ENCODE assay signal across 12 mouse cellular contexts in genomic region chr10:43655680-43656079, GRCm38 (mm10).
DNase-seq lines count a peak whose midpoint lies in the region; ATAC-seq and TF ChIP-seq lines count a peak whose summit lies in the region.
"Had no signal": no experiment of that assay in that cellular context is flagged by ENCODE, and none has a peak within 500 bp of the region (broad histone marks: within the 10 kb centered on the region; RNA-seq: fewer than 3 reads in every experiment).

No protein-coding gene starts in this region.

- DNase-seq in embryonic facial prominence, embryonic 10.5 days (ENCODE audit: low spot score): no peak
- DNase-seq in intestine, embryonic 14.5 days (ENCODE audit: low spot score): peak; percentile 53
- DNase-seq in lung, postnatal 0 days (ENCODE audit: low spot score): peak; percentile 45
- DNase-seq in lung, postnatal 4 days: no peak
- DNase-seq in skeletal muscle tissue, adult 2 months (ENCODE audit: low read depth, low spot score): peak; percentile 15
- DNase-seq in spleen, postnatal 4 days (ENCODE audit: low spot score in 2 of 2): no peak
- DNase-seq: thymus, adult 2 months had no signal

- ATAC-seq in embryonic facial prominence, embryonic 12.5 days (ENCODE audit: insufficient number of reproducible peaks, insufficient read depth, low FRiP score, low TSS enrichment): no peak
- peak; percentile 66; the same call in 1 of the 2 replicates for ATAC-seq in intestine, embryonic 14.5 days (replicated peaks; ENCODE audit: low FRiP score, low TSS enrichment, low read depth)
- no peak for ATAC-seq in intestine, postnatal 0 days
- peak; percentile 62 for ATAC-seq in lung, postnatal 0 days

- H3K4me1 ChIP-seq in embryonic facial prominence, embryonic 12.5 days: peaks cover 11% of the 10 kb centered on the region; the same call in 1 of the 2 replicates
- H3K4me1 ChIP-seq in embryonic facial prominence, embryonic 10.5 days: peaks cover 19% of the 10 kb centered on the region
- H3K4me1 ChIP-seq in intestine, embryonic 14.5 days (replicated peaks; ENCODE audit: control insufficient read depth, insufficient read depth, low read length): peaks cover 9% of the 10 kb centered on the region; the same call in 1 of the 2 replicates
- no peaks in the 10 kb centered on the region for H3K4me1 ChIP-seq in intestine, postnatal 0 days (replicated peaks; ENCODE audit: control insufficient read depth, insufficient read depth, low read length)
- H3K4me1 ChIP-seq in lung, postnatal 0 days (ENCODE audit: insufficient read depth, low read depth, low read length): no peaks in the 10 kb centered on the region

- no peak for TF ChIP-seq EP300 in lung, postnatal 0 days (IDR thresholded peaks at IDR 0.05)

- no peaks in the 10 kb centered on the region for H3K36me3 ChIP-seq in embryonic facial prominence, embryonic 12.5 days
- H3K36me3 ChIP-seq in embryonic facial prominence, embryonic 10.5 days (replicated peaks): no peaks in the 10 kb centered on the region
- H3K36me3 ChIP-seq in intestine, embryonic 14.5 days (ENCODE audit: control insufficient read depth, insufficient read depth, low read length): no peaks in the 10 kb centered on the region
- no peaks in the 10 kb centered on the region for H3K36me3 ChIP-seq in intestine, postnatal 0 days (ENCODE audit: control insufficient read depth, insufficient read depth)
- no peaks in the 10 kb centered on the region for H3K36me3 ChIP-seq in lung, postnatal 0 days (ENCODE audit: insufficient read depth, low read length)
- H3K36me3 ChIP-seq: forebrain, embryonic 10.5 days; G1E had no signal

- H3K9ac ChIP-seq in embryonic facial prominence, embryonic 12.5 days: no peak overlapping the region
- no peak overlapping the region for H3K9ac ChIP-seq in intestine, embryonic 14.5 days (ENCODE audit: low read length)
- no peak overlapping the region for H3K9ac ChIP-seq in intestine, postnatal 0 days (ENCODE audit: low read depth, low read length)
- no peak overlapping the region for H3K9ac ChIP-seq in lung, postnatal 0 days (replicated peaks; ENCODE audit: low read depth)
- H3K9ac ChIP-seq: liver, embryonic 14.5 days had no signal

- TF ChIP-seq CTCF in intestine, postnatal 0 days (IDR thresholded peaks at IDR 0.05; ENCODE audit: low read depth): no peak
- TF ChIP-seq CTCF in lung, postnatal 0 days (IDR thresholded peaks at IDR 0.05): no peak

- no peaks in the 10 kb centered on the region for H3K27me3 ChIP-seq in embryonic facial prominence, embryonic 12.5 days
- no peaks in the 10 kb centered on the region for H3K27me3 ChIP-seq in embryonic facial prominence, embryonic 10.5 days (replicated peaks; ENCODE audit: low read depth, poor library complexity, severe bottlenecking)
- no peaks in the 10 kb centered on the region for H3K27me3 ChIP-seq in intestine, embryonic 14.5 days (replicated peaks; ENCODE audit: control insufficient read depth, insufficient read depth, low read length)
- H3K27me3 ChIP-seq in intestine, postnatal 0 days (replicated peaks; ENCODE audit: control insufficient read depth, insufficient read depth, low read length): no peaks in the 10 kb centered on the region
- no peaks in the 10 kb centered on the region for H3K27me3 ChIP-seq in lung, postnatal 0 days (replicated peaks; ENCODE audit: insufficient read depth, low read length)

- peaks cover 9% of the 10 kb centered on the region; the same call in 1 of the 2 replicates for H3K9me3 ChIP-seq in embryonic facial prominence, embryonic 12.5 days
- 0 out of 2 replicates have a peak, but pooled peaks cover 2% of the 10 kb centered on the region for H3K9me3 ChIP-seq in embryonic facial prominence, embryonic 10.5 days
- H3K9me3 ChIP-seq in intestine, embryonic 14.5 days (ENCODE audit: control insufficient read depth, low read length): no peaks in the 10 kb centered on the region
- H3K9me3 ChIP-seq in intestine, postnatal 0 days (ENCODE audit: control insufficient read depth): no peaks in the 10 kb centered on the region
- no peaks in the 10 kb centered on the region for H3K9me3 ChIP-seq in lung, postnatal 0 days (ENCODE audit: low read length)
- H3K9me3 ChIP-seq: forebrain, embryonic 10.5 days had no signal

- H3K27ac ChIP-seq in embryonic facial prominence, embryonic 12.5 days: peak overlapping the region; percentile 46; the same call in 1 of the 2 replicates
- H3K27ac ChIP-seq in embryonic facial prominence, embryonic 10.5 days (replicated peaks): no peak overlapping the region
- H3K27ac ChIP-seq in intestine, embryonic 14.5 days (ENCODE audit: low read depth): peak overlapping the region; percentile 22
- no peak overlapping the region for H3K27ac ChIP-seq in intestine, postnatal 0 days (ENCODE audit: low read depth, low read length)
- H3K27ac ChIP-seq in lung, postnatal 0 days (ENCODE audit: low read length): no peak overlapping the region
- H3K27ac ChIP-seq: forebrain, embryonic 10.5 days; liver, embryonic 14.5 days had no signal

- no peak overlapping the region for H3K4me3 ChIP-seq in embryonic facial prominence, embryonic 12.5 days
- H3K4me3 ChIP-seq in embryonic facial prominence, embryonic 10.5 days: no peak overlapping the region
- no peak overlapping the region for H3K4me3 ChIP-seq in intestine, embryonic 14.5 days (ENCODE audit: low read depth, low read length)
- H3K4me3 ChIP-seq in intestine, postnatal 0 days (ENCODE audit: low read depth, low read length): no peak overlapping the region
- no peak overlapping the region for H3K4me3 ChIP-seq in lung, postnatal 0 days (ENCODE audit: low read depth, low read length)
- H3K4me3 ChIP-seq: forebrain, embryonic 10.5 days had no signal

- 50% methylated on average over 2 of the region's 2 CpGs for WGBS in embryonic facial prominence, embryonic 12.5 days
- WGBS in embryonic facial prominence, embryonic 10.5 days: 52% methylated on average over 2 of the region's 2 CpGs
- WGBS in intestine, embryonic 14.5 days: 36% methylated on average over 2 of the region's 2 CpGs
- 71% methylated on average over 2 of the region's 2 CpGs for WGBS in intestine, postnatal 0 days
- 38% methylated on average over 2 of the region's 2 CpGs for WGBS in lung, postnatal 0 days

- H3K4me2 ChIP-seq in embryonic facial prominence, embryonic 12.5 days (replicated peaks): no peak overlapping the region
- H3K4me2 ChIP-seq in intestine, embryonic 14.5 days (ENCODE audit: low read length): no peak overlapping the region
- H3K4me2 ChIP-seq in intestine, postnatal 0 days (replicated peaks; ENCODE audit: low read depth): no peak overlapping the region
- H3K4me2 ChIP-seq in lung, postnatal 0 days (replicated peaks; ENCODE audit: low read depth, low read length): no peak overlapping the region

Comparison
In these comparisons a context has a peak if more than half of its experiments do, and no peak if none do; other contexts are left out.
1. ATAC-seq: peak in intestine, embryonic 14.5 days (single experiment) and lung, postnatal 0 days (single experiment); none in embryonic facial prominence, embryonic 12.5 days (single experiment) and intestine, postnatal 0 days (single experiment).
2. H3K27ac ChIP-seq: peak in embryonic facial prominence, embryonic 12.5 days (single experiment) and intestine, embryonic 14.5 days (single experiment); none in embryonic facial prominence, embryonic 10.5 days (single experiment), intestine, postnatal 0 days (single experiment) and lung, postnatal 0 days (single experiment).
3. DNase-seq: peak in intestine, embryonic 14.5 days (single experiment), lung, postnatal 0 days (single experiment) and skeletal muscle tissue, adult 2 months (single experiment); none in embryonic facial prominence, embryonic 10.5 days (single experiment), lung, postnatal 4 days (0 of 2) and spleen, postnatal 4 days (0 of 2).